Mouse (Mus musculus) kidney, adult 2 months (tissue): Measurements from ENCODE around the gene Pde4d.

Experiments
- CTCF ChIP-seq: fragments of 200-500 bp; conservative IDR thresholded peaks from 2 replicates; pipeline ENCODE4 v1.5.1; 2011; ENCODE audit warnings: low read depth, mild to moderate bottlenecking, control low read depth, low read length, moderate library complexity, mixed read lengths; ENCODE audit not compliant: insufficient read depth, insufficient read length
- POLR2A ChIP-seq: fragments of 200-500 bp; IDR thresholded peaks from one replicate; pipeline ENCODE4 v1.6.1; 2011; ENCODE audit warnings: low read depth, low read length, control low read depth

- TF ChIP-seq CTCF (no peak), POLR2A (no peak)
Observed at GRCm38 (mm10) chr13:109219019-109219725, 769.4 kb downstream of the Pde4d start.
